Mouse (Mus musculus) olfactory bulb, adult 2 months (tissue): ENCODE measurements around the gene Cmbl. TPM values are rescaled to one million over a fixed set of nuclear protein-coding genes. Genes with fewer than 3 reads are reported as not detected.

Experiments
- H3K27ac ChIP-seq: fragments of 200-500 bp; 2 replicates; pipeline ENCODE4 v1.5.1; 2012; ENCODE audit warnings: low read depth, low read length; ENCODE audit not compliant: insufficient read depth
- H3K4me1 ChIP-seq: fragments of 200-500 bp; 2 replicates; pipeline ENCODE4 v1.6.1; 2012; ENCODE audit warnings: low read length; ENCODE audit not compliant: control insufficient read depth, insufficient read depth
- H3K4me3 ChIP-seq: fragments of 200-500 bp; 2 replicates; pipeline ENCODE4 v1.5.1; 2012; ENCODE audit warnings: mild to moderate bottlenecking, low read depth, low read length, moderate library complexity; ENCODE audit not compliant: insufficient read depth
- CTCF ChIP-seq: fragments of 200-500 bp; IDR thresholded peaks from 2 replicates; pipeline ENCODE4 v1.5.1; 2012; ENCODE audit warnings: low read depth, mild to moderate bottlenecking, low read length, moderate library complexity; ENCODE audit not compliant: insufficient read depth
- POLR2A ChIP-seq: fragments of 200-500 bp; IDR thresholded peaks from 2 replicates; pipeline ENCODE4 v1.6.1; 2012; ENCODE audit warnings: mild to moderate bottlenecking, low read depth, low read length, moderate library complexity; ENCODE audit not compliant: insufficient read depth
- WGBS: fragments of 180-500 bp; shearing (Covaris S2); methylation state at CpG from one replicate; pipeline ENCODE4 v1.1.7; 2018; 5-methylcytosine and 5-hydroxymethylcytosine counted together
- polyA plus RNA-seq: library from polyadenylated mRNA; stranded (reverse); fragments of >200 nt; gene quantifications from 2 replicates; pipeline ENCODE4 v1.2.4, GENCODE M21; 2012; ENCODE audit warnings: low replicate concordance; ENCODE audit not compliant: missing spikeins, insufficient read depth, insufficient read length

Cmbl gene
- polyA plus RNA-seq, 1 experiment, result not detected

GRCm38 (mm10) chr15:31627277-31628154 is 62.3 kb downstream of the Cmbl start:
- no peak overlapping the region for H3K4me3 ChIP-seq
- no peaks in the 10 kb centered on the region for H3K4me1 ChIP-seq
- WGBS, result 51% methylated on average over 12 of the region's 12 CpGs
- TF ChIP-seq CTCF (no peak), POLR2A (no peak)
- no peak overlapping the region for H3K27ac ChIP-seq

GRCm38 (mm10) chr15:31628180-31628579 is 63.0 kb downstream of the Cmbl start:
- Histone ChIP-seq H3K4me1 (no peaks in the 10 kb centered on the region), H3K27ac (no peak overlapping the region), H3K4me3 (no peak overlapping the region)
- WGBS, result 68% methylated on average over 10 of the region's 10 CpGs
- TF ChIP-seq POLR2A, result no peak
- no peak for TF ChIP-seq CTCF

GRCm38 (mm10) chr15:31629556-31629955 is 64.4 kb downstream of the Cmbl start:
- Histone ChIP-seq H3K27ac (no peak overlapping the region), H3K4me1 (no peaks in the 10 kb centered on the region), H3K4me3 (no peak overlapping the region)
- 92% methylated on average over 3 of the region's 3 CpGs for whole genome bisulfite sequencing
- TF ChIP-seq CTCF (no peak), POLR2A (no peak)

GRCm38 (mm10) chr15:31631396-31631858 is 66.2 kb downstream of the Cmbl start:
- TF ChIP-seq CTCF (no peak), POLR2A (no peak)
- no peak overlapping the region for H3K27ac ChIP-seq
- no peak overlapping the region for H3K4me3 ChIP-seq
- 95% methylated on average over 12 of the region's 12 CpGs for WGBS
- no peaks in the 10 kb centered on the region for H3K4me1 ChIP-seq

- WGBS, result 85% methylated on average over 4 of the region's 4 CpGs
- no peak for TF ChIP-seq CTCF
- TF ChIP-seq POLR2A, result no peak
- Histone ChIP-seq H3K4me1 (no peaks in the 10 kb centered on the region), H3K27ac (no peak overlapping the region), H3K4me3 (no peak overlapping the region)
Observed at GRCm38 (mm10) chr15:31632478-31632877, 67.3 kb downstream of the Cmbl start.

- Histone ChIP-seq H3K4me1 (no peaks in the 10 kb centered on the region), H3K27ac (no peak overlapping the region), H3K4me3 (no peak overlapping the region)
- 63% methylated on average over 6 of the region's 6 CpGs for WGBS
- no peak for TF ChIP-seq CTCF
Observed at GRCm38 (mm10) chr15:31634582-31634981, 69.4 kb downstream of the Cmbl start.

- H3K4me1 ChIP-seq, result no peaks in the 10 kb centered on the region
- WGBS, result 68% methylated on average over 9 of the region's 9 CpGs
- no peak overlapping the region for H3K27ac ChIP-seq
- TF ChIP-seq POLR2A (no peak), CTCF (no peak)
- H3K4me3 ChIP-seq, result no peak overlapping the region
Observed at GRCm38 (mm10) chr15:31636091-31636595, 71.0 kb downstream of the Cmbl start.

Other genes starting within 250 kb of the Cmbl start
- not detected in 2 replicates for gene Ankrd33b, start 197.7 kb upstream of the Cmbl start, polyA plus RNA-seq
- not detected in 2 replicates for gene Ropn1l, start 111.7 kb upstream of the Cmbl start, polyA plus RNA-seq
- 73.0 TPM in 1 of 2 replicates, not detected in the other for gene March6, start 34.3 kb upstream of the Cmbl start, polyA plus RNA-seq
- gene Cct5, start 36.4 kb downstream of the Cmbl start, polyA plus RNA-seq, result 293 TPM in 1 of 2 replicates, not detected in the other
- not detected in 2 replicates for gene Fam173b, start 36.5 kb downstream of the Cmbl start, polyA plus RNA-seq